Mouse (Mus musculus) forebrain, embryonic 12.5 days (tissue): ENCODE results near the gene Mroh9. TPM values are rescaled to one million over a fixed set of nuclear protein-coding genes. Genes with fewer than 3 reads are reported as not detected.
A peak's percentile ranks its signal among the peaks of the same experiment; 100 is the strongest.

Source experiments
- ATAC-seq: fragments of 200-750 bp; cut with Nextera tagmentation; 2 replicates; pipeline ENCODE4 v1.8.0; 2017; ENCODE audit warnings: moderate TSS enrichment; ENCODE audit not compliant: low FRiP score
- H3K27ac ChIP-seq: fragments of 300-500 bp; sonication (generic); 2 replicates; pipeline ENCODE4 v1.5.1; 2016; ENCODE audit warnings: mild to moderate bottlenecking
- H3K27me3 ChIP-seq: fragments of 300-500 bp; sonication (generic); 2 replicates; pipeline ENCODE4 v1.6.1; 2016; ENCODE audit warnings: mild to moderate bottlenecking
- H3K36me3 ChIP-seq: fragments of 300-500 bp; sonication (generic); replicated peaks from 2 replicates; pipeline ENCODE4 v1.6.1; 2016; ENCODE audit warnings: mild to moderate bottlenecking
- H3K4me1 ChIP-seq: fragments of 300-500 bp; sonication (generic); 2 replicates; pipeline ENCODE4 v1.6.1; 2016
- H3K4me2 ChIP-seq: fragments of 300-500 bp; sonication (generic); 2 replicates; pipeline ENCODE4 v1.6.1; 2016; ENCODE audit warnings: mild to moderate bottlenecking, moderate library complexity
- H3K4me3 ChIP-seq: fragments of 300-500 bp; sonication (generic); replicated peaks from 2 replicates; pipeline ENCODE4 v1.5.1; 2016; ENCODE audit warnings: mild to moderate bottlenecking
- H3K9ac ChIP-seq: fragments of 300-500 bp; sonication (generic); 2 replicates; pipeline ENCODE4 v1.6.1; 2016; ENCODE audit warnings: mild to moderate bottlenecking
- H3K9me3 ChIP-seq: fragments of 300-500 bp; sonication (generic); 2 replicates; pipeline ENCODE4 v1.6.1; 2016
- WGBS: fragments of 180-500 bp; shearing (Covaris S2); methylation state at CpG from one replicate; pipeline ENCODE4 v1.1.7; 2016; 5-methylcytosine and 5-hydroxymethylcytosine counted together
- polyA plus RNA-seq: library from polyadenylated mRNA; unstranded; fragments of >200 nt; fragmentation: Nextera tagmentation; extraction: Ambion mirVana; gene quantifications from 2 replicates; pipeline ENCODE4 v1.2.1, GENCODE M21; 2016

The Mroh9 gene
- polyA plus RNA-seq = not detected in 2 replicates

GRCm38 (mm10) chr1:163085570-163085969, at the start of gene Mroh9:
Mroh9 (minus strand) TSS chr1:163085670.
- H3K27ac ChIP-seq = no peak within 1 kb of the TSS
- H3K9me3 ChIP-seq = no peaks in the 10 kb centered on the region
- H3K4me2 ChIP-seq = no peak within 1 kb of the TSS
- no peaks in the 10 kb centered on the region for H3K27me3 ChIP-seq
- H3K9ac ChIP-seq = no peak within 1 kb of the TSS
- no peak for ATAC-seq
- no peaks in the 10 kb centered on the region for H3K4me1 ChIP-seq
- WGBS = 88% methylated on average over 2 of the region's 2 CpGs
- H3K4me3 ChIP-seq = no peak within 1 kb of the TSS
- no peaks in the 10 kb centered on the region for H3K36me3 ChIP-seq

GRCm38 (mm10) chr1:163129976-163130375, 44.5 kb upstream of the Mroh9 start:
- WGBS = 72% methylated on average over 3 of the region's 3 CpGs
- no peaks in the 10 kb centered on the region for H3K36me3 ChIP-seq
- H3K4me3 ChIP-seq = no peak overlapping the region

GRCm38 (mm10) chr1:163129129-163129900, 43.8 kb upstream of the Mroh9 start:
- Histone ChIP-seq H3K4me3 (no peak overlapping the region), H3K9me3 (no peaks in the 10 kb centered on the region), H3K36me3 (no peaks in the 10 kb centered on the region), H3K4me2 (no peak overlapping the region), H3K27ac (no peak overlapping the region), H3K27me3 (no peaks in the 10 kb centered on the region), H3K4me1 (no peaks in the 10 kb centered on the region), H3K9ac (no peak overlapping the region)
- ATAC-seq = no peak
- WGBS = 68% methylated on average over 9 of the region's 9 CpGs

More at GRCm38 (mm10) chr1:163129976-163130375, 44.5 kb upstream of the Mroh9 start:
- ATAC-seq = no peak
- Histone ChIP-seq H3K27me3 (no peaks in the 10 kb centered on the region), H3K9ac (no peak overlapping the region), H3K9me3 (no peaks in the 10 kb centered on the region), H3K4me1 (no peaks in the 10 kb centered on the region), H3K4me2 (no peak overlapping the region), H3K27ac (no peak overlapping the region)

GRCm38 (mm10) chr1:163126175-163126881, 40.9 kb upstream of the Mroh9 start:
- ATAC-seq = no peak
- WGBS = 87% methylated on average over 7 of the region's 7 CpGs
- no peak overlapping the region for H3K4me2 ChIP-seq
- H3K4me3 ChIP-seq = no peak overlapping the region
- H3K36me3 ChIP-seq = no peaks in the 10 kb centered on the region
- H3K27ac ChIP-seq = no peak overlapping the region
- H3K9me3 ChIP-seq = no peaks in the 10 kb centered on the region
- H3K27me3 ChIP-seq = no peaks in the 10 kb centered on the region
- H3K4me1 ChIP-seq = no peaks in the 10 kb centered on the region
- no peak overlapping the region for H3K9ac ChIP-seq

GRCm38 (mm10) chr1:163122414-163122813, 36.9 kb upstream of the Mroh9 start:
- no peaks in the 10 kb centered on the region for H3K4me1 ChIP-seq
- no peak overlapping the region for H3K9ac ChIP-seq
- no peaks in the 10 kb centered on the region for H3K27me3 ChIP-seq
- no peak overlapping the region for H3K4me3 ChIP-seq
- H3K9me3 ChIP-seq = no peaks in the 10 kb centered on the region
- WGBS = 91% methylated on average over 1 of the region's 1 CpGs
- ATAC-seq = no peak
- no peak overlapping the region for H3K27ac ChIP-seq
- H3K36me3 ChIP-seq = no peaks in the 10 kb centered on the region
- no peak overlapping the region for H3K4me2 ChIP-seq

- no peak for ATAC-seq
- Histone ChIP-seq H3K27ac (no peak overlapping the region), H3K9me3 (no peaks in the 10 kb centered on the region), H3K27me3 (no peaks in the 10 kb centered on the region), H3K9ac (no peak overlapping the region), H3K4me2 (no peak overlapping the region), H3K4me3 (no peak overlapping the region), H3K36me3 (no peaks in the 10 kb centered on the region), H3K4me1 (no peaks in the 10 kb centered on the region)
- 72% methylated on average over 8 of the region's 8 CpGs for WGBS
These were observed 28.1 kb upstream of the Mroh9 start for GRCm38 (mm10) chr1:163113461-163114174.

GRCm38 (mm10) chr1:163112482-163113164, 27.2 kb upstream of the Mroh9 start:
- Histone ChIP-seq H3K4me1 (no peaks in the 10 kb centered on the region), H3K4me3 (no peak overlapping the region), H3K9me3 (no peaks in the 10 kb centered on the region), H3K4me2 (no peak overlapping the region), H3K27me3 (no peaks in the 10 kb centered on the region), H3K27ac (no peak overlapping the region), H3K36me3 (no peaks in the 10 kb centered on the region), H3K9ac (no peak overlapping the region)
- 95% methylated on average over 4 of the region's 4 CpGs for WGBS
- ATAC-seq = no peak

GRCm38 (mm10) chr1:163104960-163105359, 19.5 kb upstream of the Mroh9 start:
- H3K36me3 ChIP-seq = no peaks in the 10 kb centered on the region
- no peak overlapping the region for H3K9ac ChIP-seq
- H3K4me3 ChIP-seq = no peak overlapping the region
- ATAC-seq = no peak
- 73% methylated on average over 1 of the region's 1 CpGs for WGBS
- no peak overlapping the region for H3K4me2 ChIP-seq
- H3K9me3 ChIP-seq = no peaks in the 10 kb centered on the region
- no peaks in the 10 kb centered on the region for H3K4me1 ChIP-seq
- no peaks in the 10 kb centered on the region for H3K27me3 ChIP-seq
- no peak overlapping the region for H3K27ac ChIP-seq

GRCm38 (mm10) chr1:163091438-163092155, 6.1 kb upstream of the Mroh9 start:
- peak; percentile 60 for ATAC-seq
- H3K9ac ChIP-seq = no peak overlapping the region
- H3K4me2 ChIP-seq = no peak overlapping the region
- H3K36me3 ChIP-seq = no peaks in the 10 kb centered on the region
- H3K4me3 ChIP-seq = no peak overlapping the region
- H3K4me1 ChIP-seq = no peaks in the 10 kb centered on the region
- H3K9me3 ChIP-seq = no peaks in the 10 kb centered on the region
- no peak overlapping the region for H3K27ac ChIP-seq
- H3K27me3 ChIP-seq = no peaks in the 10 kb centered on the region
- whole genome bisulfite sequencing = 54% methylated on average over 10 of the region's 10 CpGs

GRCm38 (mm10) chr1:163070502-163070901, 15.0 kb downstream of the Mroh9 start:
- H3K9ac ChIP-seq = no peak overlapping the region
- no peaks in the 10 kb centered on the region for H3K4me1 ChIP-seq

GRCm38 (mm10) chr1:163060381-163060780, 25.1 kb downstream of the Mroh9 start:
- no peaks in the 10 kb centered on the region for H3K9me3 ChIP-seq
- H3K27me3 ChIP-seq = no peaks in the 10 kb centered on the region
- H3K36me3 ChIP-seq = no peaks in the 10 kb centered on the region
- no peak overlapping the region for H3K9ac ChIP-seq
- no peak overlapping the region for H3K4me3 ChIP-seq
- no peak overlapping the region for H3K27ac ChIP-seq
- WGBS = 81% methylated on average over 3 of the region's 3 CpGs
- no peaks in the 10 kb centered on the region for H3K4me1 ChIP-seq
- H3K4me2 ChIP-seq = no peak overlapping the region
- ATAC-seq = no peak

More at GRCm38 (mm10) chr1:163070502-163070901, 15.0 kb downstream of the Mroh9 start:
- ATAC-seq = peak; percentile 68; the same call in 1 of the 2 replicates
- no peak overlapping the region for H3K4me2 ChIP-seq
- 11% methylated on average over 1 of the region's 1 CpGs for WGBS
- H3K27me3 ChIP-seq = no peaks in the 10 kb centered on the region
- H3K9me3 ChIP-seq = no peaks in the 10 kb centered on the region
- H3K4me3 ChIP-seq = no peak overlapping the region
- no peak overlapping the region for H3K27ac ChIP-seq
- no peaks in the 10 kb centered on the region for H3K36me3 ChIP-seq
